Mouse (Mus musculus): Measurements from ENCODE around the gene Glis2.

DNA sequence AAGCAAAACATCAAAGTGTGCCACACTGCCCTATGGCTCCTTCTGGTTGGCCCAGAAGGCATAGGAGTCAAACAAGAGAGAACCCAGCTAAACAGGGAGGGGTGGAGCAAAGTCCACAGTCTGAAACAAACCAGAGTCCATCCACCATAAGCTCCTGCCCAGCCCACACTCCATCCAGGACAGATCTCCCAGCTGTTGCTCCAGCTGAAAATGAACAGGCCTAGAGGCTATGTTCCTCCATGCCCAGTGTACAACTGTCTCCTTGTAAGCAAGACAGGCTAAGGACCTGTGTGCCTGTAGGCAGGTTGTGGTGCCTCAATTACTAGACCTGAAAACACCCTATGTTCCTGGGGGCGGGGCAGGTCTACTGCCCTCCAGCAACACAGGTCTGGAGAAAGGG is 37.4 kb upstream of the Glis2 start:
- TF ChIP-seq POLR2A (IDR thresholded peaks at IDR 0.05; ENCODE audit: borderline replicate concordance, insufficient read depth, low read length) (no peak), CTCF (IDR thresholded peaks at IDR 0.05; ENCODE audit: borderline replicate concordance, insufficient read depth, low read depth, low read length) (no peak)
